Mouse (Mus musculus) right cerebral cortex, postnatal 36 days (tissue): ENCODE results near the gene Rps15a.
A peak's percentile ranks its signal among the peaks of the same experiment; 100 is the strongest.

ENCODE experiments used
- DNase-seq, 2 experiments: peaks; one replicate each; pipeline ENCODE4 v3.0.0; 2022; ENCODE audit warnings: low spot score in 2 of 2, mixed read lengths in 1 of 2

The Rps15a gene

GRCm38 (mm10) chr7:118115877-118116568 is at the start of gene Rps15a:
Gene Rps15a (minus strand): TSS chr7:118116188.
- peak; percentile 89 to 90 for DNase-seq

GRCm38 (mm10) chr7:118163006-118163405 is 47.0 kb upstream of the Rps15a start:
- DNase-seq = no peak

- peak; percentile 36 to 77 for DNase-seq
Measured at GRCm38 (mm10) chr7:118160121-118160520, 44.1 kb upstream of the Rps15a start.

- no peak for DNase-seq
Measured at GRCm38 (mm10) chr7:118156461-118156860, 40.5 kb upstream of the Rps15a start.

GRCm38 (mm10) chr7:118154150-118154549 is 38.2 kb upstream of the Rps15a start:
- peak; percentile 25 to 28 for DNase-seq

GRCm38 (mm10) chr7:118143602-118144001 is 27.6 kb upstream of the Rps15a start:
- no peak for DNase-seq

- no peak for DNase-seq
Measured at GRCm38 (mm10) chr7:118143123-118143522, 27.1 kb upstream of the Rps15a start.

GRCm38 (mm10) chr7:118141271-118141670 is 25.3 kb upstream of the Rps15a start:
- no peak for DNase-seq

- DNase-seq = no peak
Measured at GRCm38 (mm10) chr7:118135128-118135527, 19.1 kb upstream of the Rps15a start.

- DNase-seq = peak; percentile 96 to 97
Measured at GRCm38 (mm10) chr7:118129430-118130041, 13.5 kb upstream of the Rps15a start, which contains the start of gene Arl6ip1. Gene Arl6ip1 (minus strand): TSS chr7:118129662.

GRCm38 (mm10) chr7:118128925-118129429 is 13.0 kb upstream of the Rps15a start:
- no peak for DNase-seq

- no peak for DNase-seq
Measured at GRCm38 (mm10) chr7:118126219-118126875, 10.4 kb upstream of the Rps15a start.

GRCm38 (mm10) chr7:118125736-118126135 is 9.7 kb upstream of the Rps15a start:
- no peak for DNase-seq

GRCm38 (mm10) chr7:118123512-118124411 is 7.8 kb upstream of the Rps15a start:
- peak in 1 of 2 experiments; percentile 38 for DNase-seq

GRCm38 (mm10) chr7:118122235-118122634 is 6.2 kb upstream of the Rps15a start:
- no peak for DNase-seq

- no peak for DNase-seq
Measured at GRCm38 (mm10) chr7:118120654-118121053, 4.7 kb upstream of the Rps15a start.

GRCm38 (mm10) chr7:118119946-118120345 is 4.0 kb upstream of the Rps15a start:
- DNase-seq = no peak

- no peak for DNase-seq
Measured at GRCm38 (mm10) chr7:118119142-118119541, 3.2 kb upstream of the Rps15a start.

GRCm38 (mm10) chr7:118118426-118118825 is 2.4 kb upstream of the Rps15a start:
- DNase-seq = no peak

GRCm38 (mm10) chr7:118117539-118118210 is 1.7 kb upstream of the Rps15a start:
- no peak for DNase-seq
